Comparison of ENCODE assay signal across 27 mouse cellular contexts in the genomic region with DNA sequence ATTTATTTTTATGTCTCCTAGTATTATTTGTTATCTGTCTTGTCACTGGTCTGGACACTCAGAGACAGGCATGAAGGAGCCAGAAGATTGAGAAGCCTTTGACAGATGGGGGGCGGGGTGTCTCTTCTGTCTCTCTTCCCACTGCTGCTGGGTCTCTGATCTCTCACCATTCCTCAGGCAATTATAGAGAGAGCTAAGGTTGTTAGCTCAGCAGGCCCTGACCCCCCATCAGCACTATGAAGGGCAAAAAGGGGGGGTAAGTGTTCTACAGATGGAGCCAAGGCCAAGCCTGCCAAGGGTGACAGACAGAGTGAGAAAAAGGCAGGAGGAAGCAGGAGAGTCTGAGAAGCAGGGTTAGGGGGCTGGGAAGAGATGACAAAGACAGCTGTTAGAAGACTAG. TPM values are rescaled to one million over a fixed set of nuclear protein-coding genes. Genes with fewer than 3 reads are reported as not detected.
A peak's percentile ranks its signal among the peaks of the same experiment; 100 is the strongest.
DNase-seq lines count a peak whose midpoint lies in the region; ATAC-seq lines count a peak whose summit lies in the region.
"Had no signal": no experiment of that assay in that cellular context is flagged by ENCODE, and none has a peak within 500 bp of the region (broad histone marks: within the 10 kb centered on the region; RNA-seq: fewer than 3 reads in every experiment).

No protein-coding gene starts in this region.

- H3K4me2 ChIP-seq in forebrain, embryonic 13.5 days, result no peak overlapping the region
- H3K4me2 ChIP-seq in midbrain, embryonic 12.5 days (replicated peaks), result no peak overlapping the region
- H3K4me2 ChIP-seq in midbrain, embryonic 15.5 days, result no peak overlapping the region
- H3K4me2 ChIP-seq: embryonic facial prominence, embryonic 15.5 days; heart, embryonic 12.5 days; hindbrain, embryonic 14.5 days; limb, embryonic 12.5 days; liver, embryonic 15.5 days; lung, embryonic 14.5 days had no signal

- peak overlapping the region; percentile 69 for H3K27ac ChIP-seq in forebrain, embryonic 13.5 days
- H3K27ac ChIP-seq in forebrain, embryonic 10.5 days, result no peak overlapping the region
- H3K27ac ChIP-seq in midbrain, embryonic 12.5 days (replicated peaks), result no peak overlapping the region
- H3K27ac ChIP-seq in midbrain, embryonic 10.5 days (replicated peaks), result no peak overlapping the region
- H3K27ac ChIP-seq in midbrain, embryonic 15.5 days, result no peak overlapping the region
- H3K27ac ChIP-seq: embryonic facial prominence, embryonic 10.5 days; embryonic facial prominence, embryonic 15.5 days; gastrocnemius, adult 2 months; heart, adult 2 months; hindbrain, embryonic 14.5 days; limb, embryonic 12.5 days; liver, embryonic 15.5 days had no signal

- no peak for DNase-seq in forebrain, embryonic 10.5 days (ENCODE audit: extremely low spot score, low spot score)
- DNase-seq in midbrain, embryonic 10.5 days (ENCODE audit: low spot score), result no peak
- DNase-seq in thymus, postnatal 0 days (ENCODE audit: low spot score), result no peak
- DNase-seq: adrenal gland, postnatal 25 days; B cell, adult 2 months; gastrocnemius, adult 2 months; gastrocnemius, postnatal 36 days; heart, adult 2 months; kidney, adult 9 months; kidney, postnatal 10 days; layer of hippocampus, adult 9-11 months; lung, embryonic 14.5 days; lung, postnatal 14 days; thymus, adult 2 months; thymus, postnatal 4 days had no signal

- peak; percentile 39; the same call in 1 of the 2 replicates for ATAC-seq in forebrain, embryonic 13.5 days
- 0 out of 2 replicates have a peak, but pooled peaks have one; percentile 27 for ATAC-seq in midbrain, embryonic 12.5 days (ENCODE audit: low FRiP score, low read depth)
- peak; percentile 24; the same call in 1 of the 2 replicates for ATAC-seq in midbrain, embryonic 15.5 days (replicated peaks)
- ATAC-seq: intestine, postnatal 0 days had no signal

- no peak overlapping the region for H3K4me3 ChIP-seq in forebrain, embryonic 13.5 days
- H3K4me3 ChIP-seq in forebrain, embryonic 10.5 days, result no peak overlapping the region
- no peak overlapping the region for H3K4me3 ChIP-seq in midbrain, embryonic 12.5 days
- no peak overlapping the region for H3K4me3 ChIP-seq in midbrain, embryonic 10.5 days
- H3K4me3 ChIP-seq in midbrain, embryonic 15.5 days, result no peak overlapping the region
- H3K4me3 ChIP-seq: embryonic facial prominence, embryonic 10.5 days; embryonic facial prominence, embryonic 15.5 days; gastrocnemius, adult 2 months; heart, adult 2 months; heart, embryonic 12.5 days; limb, embryonic 12.5 days; liver, embryonic 15.5 days had no signal

- no peaks in the 10 kb centered on the region for H3K27me3 ChIP-seq in forebrain, embryonic 13.5 days
- peaks cover 26% of the 10 kb centered on the region for H3K27me3 ChIP-seq in forebrain, embryonic 10.5 days (ENCODE audit: poor library complexity, severe bottlenecking)
- no peaks in the 10 kb centered on the region for H3K27me3 ChIP-seq in midbrain, embryonic 12.5 days
- peaks cover 11% of the 10 kb centered on the region for H3K27me3 ChIP-seq in midbrain, embryonic 10.5 days (ENCODE audit: low read depth, poor library complexity, severe bottlenecking)
- no peaks in the 10 kb centered on the region for H3K27me3 ChIP-seq in midbrain, embryonic 15.5 days (replicated peaks)
- H3K27me3 ChIP-seq: embryonic facial prominence, embryonic 15.5 days; heart, embryonic 12.5 days had no signal

- 67% methylated on average over 1 of the region's 1 CpGs for WGBS in forebrain, embryonic 13.5 days
- WGBS in forebrain, embryonic 10.5 days, result 72% methylated on average over 1 of the region's 1 CpGs
- 57% methylated on average over 1 of the region's 1 CpGs for WGBS in midbrain, embryonic 12.5 days
- WGBS in midbrain, embryonic 10.5 days, result 83% methylated on average over 1 of the region's 1 CpGs
- whole genome bisulfite sequencing in midbrain, embryonic 15.5 days, result 50% methylated on average over 1 of the region's 1 CpGs

- no peaks in the 10 kb centered on the region for H3K9me3 ChIP-seq in forebrain, embryonic 13.5 days (replicated peaks)
- no peaks in the 10 kb centered on the region for H3K9me3 ChIP-seq in forebrain, embryonic 10.5 days
- H3K9me3 ChIP-seq in midbrain, embryonic 12.5 days, result no peaks in the 10 kb centered on the region
- H3K9me3 ChIP-seq in midbrain, embryonic 10.5 days (replicated peaks), result no peaks in the 10 kb centered on the region
- no peaks in the 10 kb centered on the region for H3K9me3 ChIP-seq in midbrain, embryonic 15.5 days
- H3K9me3 ChIP-seq: embryonic facial prominence, embryonic 10.5 days; embryonic facial prominence, embryonic 15.5 days; heart, embryonic 12.5 days; limb, embryonic 12.5 days; liver, embryonic 15.5 days had no signal

- peaks cover 16% of the 10 kb centered on the region for H3K4me1 ChIP-seq in forebrain, embryonic 13.5 days
- peaks cover 10% of the 10 kb centered on the region for H3K4me1 ChIP-seq in forebrain, embryonic 10.5 days
- peaks cover 10% of the 10 kb centered on the region; the same call in 1 of the 2 replicates for H3K4me1 ChIP-seq in midbrain, embryonic 12.5 days
- peaks cover 11% of the 10 kb centered on the region for H3K4me1 ChIP-seq in midbrain, embryonic 10.5 days
- H3K4me1 ChIP-seq in midbrain, embryonic 15.5 days, result peaks cover 28% of the 10 kb centered on the region
- H3K4me1 ChIP-seq: embryonic facial prominence, embryonic 15.5 days; heart, embryonic 12.5 days; limb, embryonic 12.5 days had no signal

- no peak overlapping the region for H3K9ac ChIP-seq in forebrain, embryonic 13.5 days
- H3K9ac ChIP-seq in midbrain, embryonic 12.5 days (replicated peaks), result no peak overlapping the region
- H3K9ac ChIP-seq in midbrain, embryonic 15.5 days, result no peak overlapping the region
- H3K9ac ChIP-seq: embryonic facial prominence, embryonic 15.5 days; heart, embryonic 12.5 days; hindbrain, embryonic 14.5 days; limb, embryonic 12.5 days; liver, embryonic 15.5 days; lung, embryonic 14.5 days had no signal

- H3K36me3 ChIP-seq in forebrain, embryonic 13.5 days (ENCODE audit: poor library complexity, severe bottlenecking), result no peaks in the 10 kb centered on the region
- H3K36me3 ChIP-seq in forebrain, embryonic 10.5 days (replicated peaks), result no peaks in the 10 kb centered on the region
- H3K36me3 ChIP-seq in midbrain, embryonic 12.5 days, result no peaks in the 10 kb centered on the region
- no peaks in the 10 kb centered on the region for H3K36me3 ChIP-seq in midbrain, embryonic 10.5 days
- H3K36me3 ChIP-seq in midbrain, embryonic 15.5 days (replicated peaks), result 0 out of 2 replicates have a peak, but pooled peaks cover 3% of the 10 kb centered on the region
- H3K36me3 ChIP-seq: embryonic facial prominence, embryonic 10.5 days; embryonic facial prominence, embryonic 15.5 days; heart, embryonic 12.5 days; limb, embryonic 12.5 days; liver, embryonic 15.5 days had no signal

RNA-seq across cellular contexts. Expression of a gene that starts 19.9 kb away (rescaled TPM):
- polyA plus RNA-seq in forebrain, embryonic 13.5 days (2015; fragmentation: Nextera tagmentation; extraction: Ambion mirVana), result 0.15 and 0.24 TPM in 2 replicates
- 0.16 TPM in 1 of 2 replicates, not detected in the other for polyA plus RNA-seq in forebrain, embryonic 10.5 days (2016; fragmentation: Nextera tagmentation; extraction: Ambion mirVana)
- polyA plus RNA-seq in midbrain, embryonic 12.5 days (2016; fragmentation: Nextera tagmentation; extraction: Ambion mirVana), result 0.30 and 0.34 TPM in 2 replicates
- polyA plus RNA-seq in midbrain, embryonic 10.5 days (2016; fragmentation: Nextera tagmentation; extraction: Ambion mirVana), result 0.14 TPM in 1 of 2 replicates, not detected in the other
- polyA plus RNA-seq in midbrain, embryonic 15.5 days (2015; fragmentation: Nextera tagmentation; extraction: Ambion mirVana), result 0.17 and 0.30 TPM in 2 replicates
- 1.2 and 2.1 TPM in 2 replicates for polyA plus RNA-seq in thymus, postnatal 0 days (2015; fragmentation: Nextera tagmentation; extraction: Ambion mirVana)
- polyA plus RNA-seq: heart, adult 2 months; heart, embryonic 12.5 days; heart, postnatal 0 days; intestine, postnatal 0 days; liver, adult 2 months; lung, embryonic 14.5 days had no signal

RNA-seq across cellular contexts. Expression of a gene that starts 23.9 kb away (rescaled TPM):
- polyA plus RNA-seq in forebrain, embryonic 13.5 days (2015; fragmentation: Nextera tagmentation; extraction: Ambion mirVana), result 42.7 and 45.4 TPM in 2 replicates
- 3.0 and 5.0 TPM in 2 replicates for polyA plus RNA-seq in forebrain, embryonic 10.5 days (2016; fragmentation: Nextera tagmentation; extraction: Ambion mirVana)
- polyA plus RNA-seq in midbrain, embryonic 12.5 days (2016; fragmentation: Nextera tagmentation; extraction: Ambion mirVana), result 34.9 and 42.6 TPM in 2 replicates
- polyA plus RNA-seq in midbrain, embryonic 10.5 days (2016; fragmentation: Nextera tagmentation; extraction: Ambion mirVana), result 7.4 and 14.4 TPM in 2 replicates
- polyA plus RNA-seq in midbrain, embryonic 15.5 days (2015; fragmentation: Nextera tagmentation; extraction: Ambion mirVana), result 98.6 and 120 TPM in 2 replicates
- polyA plus RNA-seq in thymus, postnatal 0 days (2015; fragmentation: Nextera tagmentation; extraction: Ambion mirVana), result 0.29 and 0.31 TPM in 2 replicates

RNA-seq across cellular contexts. Expression of a gene that starts 47.2 kb away (rescaled TPM):
- polyA plus RNA-seq in forebrain, embryonic 13.5 days (2015; fragmentation: Nextera tagmentation; extraction: Ambion mirVana), result 3.1 and 3.5 TPM in 2 replicates
- polyA plus RNA-seq in forebrain, embryonic 10.5 days (2016; fragmentation: Nextera tagmentation; extraction: Ambion mirVana), result 0.66 and 0.81 TPM in 2 replicates
- 2.4 and 2.5 TPM in 2 replicates for polyA plus RNA-seq in midbrain, embryonic 12.5 days (2016; fragmentation: Nextera tagmentation; extraction: Ambion mirVana)
- 0.80 and 0.81 TPM in 2 replicates for polyA plus RNA-seq in midbrain, embryonic 10.5 days (2016; fragmentation: Nextera tagmentation; extraction: Ambion mirVana)
- 5.6 and 5.9 TPM in 2 replicates for polyA plus RNA-seq in midbrain, embryonic 15.5 days (2015; fragmentation: Nextera tagmentation; extraction: Ambion mirVana)
- 0.17 and 0.26 TPM in 2 replicates for polyA plus RNA-seq in thymus, postnatal 0 days (2015; fragmentation: Nextera tagmentation; extraction: Ambion mirVana)

RNA-seq across cellular contexts. Expression of a gene that starts 49.7 kb away (rescaled TPM):
- 1.7 and 2.0 TPM in 2 replicates for polyA plus RNA-seq in forebrain, embryonic 13.5 days (2015; fragmentation: Nextera tagmentation; extraction: Ambion mirVana)
- polyA plus RNA-seq in forebrain, embryonic 10.5 days (2016; fragmentation: Nextera tagmentation; extraction: Ambion mirVana), result 2.0 and 3.2 TPM in 2 replicates
- 2.6 and 2.8 TPM in 2 replicates for polyA plus RNA-seq in midbrain, embryonic 12.5 days (2016; fragmentation: Nextera tagmentation; extraction: Ambion mirVana)
- 1.9 and 2.7 TPM in 2 replicates for polyA plus RNA-seq in midbrain, embryonic 10.5 days (2016; fragmentation: Nextera tagmentation; extraction: Ambion mirVana)
- 4.0 and 4.6 TPM in 2 replicates for polyA plus RNA-seq in midbrain, embryonic 15.5 days (2015; fragmentation: Nextera tagmentation; extraction: Ambion mirVana)
- 71.5 and 74.1 TPM in 2 replicates for polyA plus RNA-seq in thymus, postnatal 0 days (2015; fragmentation: Nextera tagmentation; extraction: Ambion mirVana)

RNA-seq across cellular contexts. Expression of a gene that starts 49.8 kb away (rescaled TPM):
- polyA plus RNA-seq in forebrain, embryonic 13.5 days (2015; fragmentation: Nextera tagmentation; extraction: Ambion mirVana), result 127 and 132 TPM in 2 replicates
- polyA plus RNA-seq in forebrain, embryonic 10.5 days (2016; fragmentation: Nextera tagmentation; extraction: Ambion mirVana), result 171 and 175 TPM in 2 replicates
- polyA plus RNA-seq in midbrain, embryonic 12.5 days (2016; fragmentation: Nextera tagmentation; extraction: Ambion mirVana), result 119 and 123 TPM in 2 replicates
- polyA plus RNA-seq in midbrain, embryonic 10.5 days (2016; fragmentation: Nextera tagmentation; extraction: Ambion mirVana), result 144 and 159 TPM in 2 replicates
- 84.8 and 86.9 TPM in 2 replicates for polyA plus RNA-seq in midbrain, embryonic 15.5 days (2015; fragmentation: Nextera tagmentation; extraction: Ambion mirVana)
- 212 and 213 TPM in 2 replicates for polyA plus RNA-seq in thymus, postnatal 0 days (2015; fragmentation: Nextera tagmentation; extraction: Ambion mirVana)
